Mouse (Mus musculus) neural tube, embryonic 14.5 days (tissue): ENCODE results near the gene Atp11a. TPM values are rescaled to one million over a fixed set of nuclear protein-coding genes. Genes with fewer than 3 reads are reported as not detected.
A peak's percentile ranks its signal among the peaks of the same experiment; 100 is the strongest.

Source experiments
- ATAC-seq: fragments of 200-750 bp; cut with Nextera tagmentation; 2 replicates; pipeline ENCODE4 v1.8.0; 2017; ENCODE audit warnings: low read depth, mild to moderate bottlenecking, moderate TSS enrichment, moderate library complexity
- H3K27ac ChIP-seq: fragments of 300-500 bp; sonication (generic); 2 replicates; pipeline ENCODE4 v1.5.1; 2014; ENCODE audit warnings: low read depth, mild to moderate bottlenecking, control low read depth, low read length, moderate library complexity, mixed read lengths
- H3K27me3 ChIP-seq: fragments of 300-500 bp; sonication (generic); 2 replicates; pipeline ENCODE4 v1.6.1; 2014; ENCODE audit warnings: low read length; ENCODE audit not compliant: control insufficient read depth, insufficient read depth
- H3K36me3 ChIP-seq: fragments of 300-500 bp; sonication (generic); 2 replicates; pipeline ENCODE4 v1.6.1; 2014; ENCODE audit warnings: low read length, mixed read lengths; ENCODE audit not compliant: control insufficient read depth, insufficient read depth
- H3K4me1 ChIP-seq: fragments of 300-500 bp; sonication (generic); 2 replicates; pipeline ENCODE4 v1.6.1; 2014; ENCODE audit warnings: low read length; ENCODE audit not compliant: control insufficient read depth, insufficient read depth
- H3K4me2 ChIP-seq: fragments of 300-500 bp; sonication (generic); 2 replicates; pipeline ENCODE4 v1.6.1; 2014; ENCODE audit warnings: mild to moderate bottlenecking, low read depth, low read length, control low read depth
- H3K4me3 ChIP-seq: fragments of 300-500 bp; sonication (generic); 2 replicates; pipeline ENCODE4 v1.5.1; 2014; ENCODE audit warnings: low read depth, low read length, control low read depth, mixed read lengths
- H3K9ac ChIP-seq: fragments of 300-500 bp; sonication (generic); replicated peaks from 2 replicates; pipeline ENCODE4 v1.6.1; 2014; ENCODE audit warnings: low read depth, mild to moderate bottlenecking, control low read depth, low read length, mixed read lengths
- H3K9me3 ChIP-seq: fragments of 300-500 bp; sonication (generic); 2 replicates; pipeline ENCODE4 v1.6.1; 2016; ENCODE audit warnings: low read length; ENCODE audit not compliant: control insufficient read depth
- WGBS: fragments of 180-500 bp; shearing (Covaris S2); extraction: QIAGEN DNeasy Blood & Tissue Kit; methylation state at CpG from one replicate; pipeline ENCODE4 v1.1.7; 2014; 5-methylcytosine and 5-hydroxymethylcytosine counted together
- polyA plus RNA-seq: library from polyadenylated mRNA; unstranded; fragments of >200 nt; fragmentation: Nextera tagmentation; extraction: Ambion mirVana; gene quantifications from 2 replicates; pipeline ENCODE4 v1.2.1, GENCODE M21; 2014

Gene Atp11a
- polyA plus RNA-seq: 14.6 and 17.1 TPM in 2 replicates

GRCm38 (mm10) chr8:12756391-12757157 lies at the start of gene Atp11a:
Gene Atp11a, plus strand, starts transcription at chr8:12757014.
- Histone ChIP-seq H3K9ac (peak within 1 kb of the TSS; percentile 91), H3K4me3 (peak within 1 kb of the TSS; percentile 90), H3K36me3 (no peaks in the 10 kb centered on the region), H3K4me2 (peak within 1 kb of the TSS; percentile 92), H3K4me1 (peaks cover 16% of the 10 kb centered on the region), H3K27me3 (no peaks in the 10 kb centered on the region), H3K9me3 (no peaks in the 10 kb centered on the region), H3K27ac (peak within 1 kb of the TSS; percentile 64)
- under 1% methylated on average over 32 of the region's 62 CpGs for WGBS
- peak; percentile 89 for ATAC-seq

- no peak for ATAC-seq
- no peaks in the 10 kb centered on the region for H3K36me3 ChIP-seq
- no peak overlapping the region for H3K9ac ChIP-seq
- H3K27ac ChIP-seq: no peak overlapping the region
- 78% methylated on average over 7 of the region's 7 CpGs for WGBS
- H3K4me2 ChIP-seq: no peak overlapping the region
- no peaks in the 10 kb centered on the region for H3K27me3 ChIP-seq
- no peaks in the 10 kb centered on the region; the same call in 1 of the 2 replicates for H3K4me1 ChIP-seq
- H3K4me3 ChIP-seq: no peak overlapping the region
- H3K9me3 ChIP-seq: no peaks in the 10 kb centered on the region
These were observed 45.2 kb upstream of the Atp11a start for GRCm38 (mm10) chr8:12711623-12712022.

GRCm38 (mm10) chr8:12715861-12716585 lies 40.8 kb upstream of the Atp11a start:
- H3K9me3 ChIP-seq: no peaks in the 10 kb centered on the region
- H3K27ac ChIP-seq: no peak overlapping the region
- no peaks in the 10 kb centered on the region; the same call in 1 of the 2 replicates for H3K4me1 ChIP-seq
- 86% methylated on average over 18 of the region's 18 CpGs for WGBS
- no peak overlapping the region for H3K9ac ChIP-seq
- H3K36me3 ChIP-seq: no peaks in the 10 kb centered on the region
- no peak overlapping the region for H3K4me3 ChIP-seq
- no peak overlapping the region for H3K4me2 ChIP-seq
- H3K27me3 ChIP-seq: no peaks in the 10 kb centered on the region
- no peak for ATAC-seq

GRCm38 (mm10) chr8:12719091-12719490 lies 37.7 kb upstream of the Atp11a start:
- no peak overlapping the region for H3K9ac ChIP-seq
- no peak for ATAC-seq
- WGBS: 87% methylated on average over 9 of the region's 9 CpGs
- H3K4me3 ChIP-seq: no peak overlapping the region
- no peaks in the 10 kb centered on the region for H3K27me3 ChIP-seq
- H3K27ac ChIP-seq: no peak overlapping the region
- H3K9me3 ChIP-seq: no peaks in the 10 kb centered on the region
- H3K36me3 ChIP-seq: no peaks in the 10 kb centered on the region
- H3K4me1 ChIP-seq: no peaks in the 10 kb centered on the region; the same call in 1 of the 2 replicates
- no peak overlapping the region for H3K4me2 ChIP-seq

- no peak overlapping the region for H3K4me2 ChIP-seq
- H3K4me1 ChIP-seq: no peaks in the 10 kb centered on the region
- no peaks in the 10 kb centered on the region for H3K9me3 ChIP-seq
- H3K27ac ChIP-seq: no peak overlapping the region
- 84% methylated on average over 4 of the region's 4 CpGs for WGBS
- H3K9ac ChIP-seq: no peak overlapping the region
- no peak overlapping the region for H3K4me3 ChIP-seq
- no peaks in the 10 kb centered on the region for H3K27me3 ChIP-seq
- no peak for ATAC-seq
- no peaks in the 10 kb centered on the region for H3K36me3 ChIP-seq
These were observed 28.2 kb upstream of the Atp11a start for GRCm38 (mm10) chr8:12728644-12729043.

- Histone ChIP-seq H3K4me3 (no peak overlapping the region), H3K4me2 (no peak overlapping the region), H3K4me1 (no peaks in the 10 kb centered on the region), H3K27me3 (no peaks in the 10 kb centered on the region), H3K36me3 (no peaks in the 10 kb centered on the region), H3K9ac (no peak overlapping the region), H3K27ac (no peak overlapping the region), H3K9me3 (no peaks in the 10 kb centered on the region)
- 38% methylated on average over 5 of the region's 5 CpGs for WGBS
- no peak for ATAC-seq
These were observed 26.0 kb upstream of the Atp11a start for GRCm38 (mm10) chr8:12730780-12731179.

- no peak for ATAC-seq
- Histone ChIP-seq H3K9me3 (no peaks in the 10 kb centered on the region), H3K4me1 (no peaks in the 10 kb centered on the region), H3K27me3 (no peaks in the 10 kb centered on the region), H3K4me2 (no peak overlapping the region), H3K27ac (no peak overlapping the region), H3K9ac (no peak overlapping the region), H3K4me3 (no peak overlapping the region), H3K36me3 (no peaks in the 10 kb centered on the region)
- 31% methylated on average over 6 of the region's 6 CpGs for WGBS
These were observed 24.4 kb upstream of the Atp11a start for GRCm38 (mm10) chr8:12732431-12732830.

GRCm38 (mm10) chr8:12739113-12739512 lies 17.7 kb upstream of the Atp11a start:
- WGBS: 80% methylated on average over 9 of the region's 9 CpGs
- no peaks in the 10 kb centered on the region for H3K27me3 ChIP-seq
- ATAC-seq: no peak

GRCm38 (mm10) chr8:12743390-12743789 lies 13.4 kb upstream of the Atp11a start:
- no peak overlapping the region for H3K9ac ChIP-seq
- no peaks in the 10 kb centered on the region for H3K36me3 ChIP-seq
- ATAC-seq: no peak
- WGBS: 93% methylated on average over 4 of the region's 4 CpGs
- H3K4me2 ChIP-seq: no peak overlapping the region
- no peaks in the 10 kb centered on the region for H3K4me1 ChIP-seq
- no peak overlapping the region for H3K27ac ChIP-seq
- H3K27me3 ChIP-seq: no peaks in the 10 kb centered on the region
- no peaks in the 10 kb centered on the region for H3K9me3 ChIP-seq
- H3K4me3 ChIP-seq: no peak overlapping the region

More at GRCm38 (mm10) chr8:12739113-12739512, 17.7 kb upstream of the Atp11a start:
- Histone ChIP-seq H3K27ac (no peak overlapping the region), H3K4me2 (no peak overlapping the region), H3K36me3 (no peaks in the 10 kb centered on the region), H3K4me3 (no peak overlapping the region), H3K9ac (no peak overlapping the region), H3K4me1 (no peaks in the 10 kb centered on the region), H3K9me3 (no peaks in the 10 kb centered on the region)
